Mouse (Mus musculus) brain, embryonic 14.5 days (tissue): ENCODE measurements around the gene Psmd2.

ENCODE experiments used
- CTCF ChIP-seq: fragments of 200-500 bp; IDR thresholded peaks from 2 replicates; pipeline ENCODE4 v1.5.1; 2012; ENCODE audit warnings: inconsistent platforms, mild to moderate bottlenecking, moderate library complexity, borderline replicate concordance; ENCODE audit not compliant: insufficient read depth, insufficient read length; ENCODE audit errors: extremely low read depth
- POLR2A ChIP-seq: fragments of 200-500 bp; IDR thresholded peaks from 2 replicates; pipeline ENCODE4 v1.6.1; 2012; ENCODE audit warnings: mild to moderate bottlenecking, inconsistent platforms, borderline replicate concordance; ENCODE audit not compliant: poor library complexity, insufficient read depth, insufficient read length, severe bottlenecking; ENCODE audit errors: extremely low read depth

GRCm38 (mm10) chr16:20701729-20702521 is 50.5 kb downstream of the Psmd2 start:
- no peak for TF ChIP-seq CTCF
- TF ChIP-seq POLR2A, result no peak
